Mouse (Mus musculus): Measurements from ENCODE around the gene Gpr68. TPM values are rescaled to one million over a fixed set of nuclear protein-coding genes. Genes with fewer than 3 reads are reported as not detected.
A peak's percentile ranks its signal among the peaks of the same experiment; 100 is the strongest.

Gene Gpr68
- under 1 TPM in 1 of 2 experiments, not detected in 1; 0.18 TPM for total RNA-seq (2021)
- long read RNA-seq, experiment 1, result 0 reads
- long read RNA-seq, experiment 2, result 0 reads

DNA sequence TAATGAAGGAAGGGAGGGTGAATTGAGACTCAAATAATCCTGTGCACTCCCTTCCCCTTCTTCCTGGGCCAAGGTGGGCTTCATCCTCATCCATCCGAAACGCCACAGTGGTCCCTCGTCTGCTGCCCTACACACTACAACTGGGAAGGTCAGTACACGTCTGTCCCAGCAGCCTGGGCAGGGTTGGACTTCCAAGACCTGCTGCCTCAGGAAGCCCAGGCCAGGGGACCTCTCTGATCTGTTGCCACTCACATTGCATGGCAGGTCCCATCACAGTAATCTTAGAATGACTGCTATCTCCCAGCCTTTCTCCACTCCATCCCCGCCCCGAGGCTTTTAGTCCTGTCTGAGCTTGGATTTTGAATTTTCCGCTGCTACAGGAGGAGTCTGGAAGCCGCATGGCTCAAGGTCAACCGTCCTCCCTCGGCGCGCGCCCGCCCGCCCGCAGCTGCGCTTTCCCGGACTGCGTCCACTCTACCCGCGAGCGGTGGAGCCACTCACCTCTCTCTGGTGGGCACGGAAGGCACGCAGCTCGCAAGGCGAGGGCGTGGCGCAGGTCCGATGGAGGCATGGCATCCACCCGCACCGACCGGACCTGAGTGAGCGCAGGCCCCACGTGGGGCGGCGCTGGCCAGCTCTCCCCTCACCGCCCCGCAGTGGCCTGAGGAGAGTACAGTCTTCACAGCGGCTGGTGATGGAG, at the start of gene Gpr68:
Gene Gpr68 (minus strand): TSS at position 601 of the 700 bp plus-strand sequence.
- intact Hi-C loops (cut with DNase I; ENCODE audit: low total_unique reads), result loop anchor here (5.0 kb wide), 1 partner anchor 40 kb away; no protein-coding TSS in a partner anchor
- DNase-seq, result peak; percentile 12

DNA sequence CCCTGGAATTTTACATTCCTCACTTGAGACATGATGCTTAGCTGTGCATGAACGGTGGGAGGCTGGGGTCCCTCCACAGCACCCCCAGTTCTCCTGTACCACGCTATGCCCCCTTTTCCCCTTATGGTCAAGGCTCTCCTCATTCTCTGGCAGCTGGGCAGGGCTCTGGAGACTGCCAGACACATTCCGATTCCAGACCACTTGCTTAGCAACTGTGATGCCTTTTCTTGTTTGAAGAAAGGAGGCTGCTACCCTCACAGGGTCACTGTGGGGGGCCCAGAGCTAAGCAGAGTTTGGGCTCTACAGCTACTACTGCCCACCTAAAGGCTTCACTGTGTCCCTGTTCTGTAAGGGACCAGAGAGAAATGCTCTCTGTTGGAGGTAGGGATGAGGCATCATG, 49.3 kb upstream of the Gpr68 start:
- no peak for DNase-seq
- intact Hi-C loops (cut with DNase I; ENCODE audit: low total_unique reads), result no loop called here

DNA sequence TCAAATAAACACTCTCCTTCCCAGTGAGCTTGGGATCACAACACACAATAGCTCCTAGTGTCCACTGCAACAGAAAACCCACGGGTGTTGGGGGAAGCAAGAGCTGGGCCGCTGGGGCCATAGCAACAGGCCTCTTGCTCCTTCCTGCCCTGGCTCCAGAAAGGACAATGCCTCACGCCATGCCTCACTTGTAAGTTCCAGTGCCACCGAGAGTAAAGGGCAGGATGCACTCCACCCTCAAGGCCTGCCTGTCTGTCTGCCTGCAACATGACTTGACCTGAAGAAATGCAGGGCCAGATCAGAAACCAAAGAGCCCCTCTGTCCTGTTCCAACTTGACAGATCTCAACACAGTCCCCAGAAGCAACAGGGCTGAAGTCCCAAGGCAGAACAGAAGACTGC, 48.8 kb upstream of the Gpr68 start:
- intact Hi-C loops (cut with DNase I; ENCODE audit: low total_unique reads), result no loop called here
- no peak for DNase-seq

DNA sequence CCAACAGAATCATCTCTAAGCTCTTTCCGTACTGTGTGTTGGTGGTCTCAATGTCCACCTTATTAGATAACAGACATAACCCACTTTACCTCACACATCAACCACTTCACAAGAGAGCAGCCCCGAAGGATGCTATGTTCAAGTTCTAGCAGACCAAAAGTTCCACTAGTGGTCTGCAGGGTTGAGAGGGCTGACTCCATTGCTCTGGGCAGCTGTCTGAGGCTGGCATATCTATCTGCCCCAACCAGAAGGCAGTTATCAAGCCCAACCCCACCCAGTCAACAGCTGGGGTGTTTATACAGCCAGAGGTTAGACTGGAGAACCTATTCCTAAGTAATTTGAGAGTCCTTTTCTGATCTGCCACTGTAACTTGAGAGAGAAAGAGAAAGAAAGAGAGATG, 48.0 kb upstream of the Gpr68 start:
- DNase-seq, result no peak
- intact Hi-C loops (cut with DNase I; ENCODE audit: low total_unique reads), result no loop called here

DNA sequence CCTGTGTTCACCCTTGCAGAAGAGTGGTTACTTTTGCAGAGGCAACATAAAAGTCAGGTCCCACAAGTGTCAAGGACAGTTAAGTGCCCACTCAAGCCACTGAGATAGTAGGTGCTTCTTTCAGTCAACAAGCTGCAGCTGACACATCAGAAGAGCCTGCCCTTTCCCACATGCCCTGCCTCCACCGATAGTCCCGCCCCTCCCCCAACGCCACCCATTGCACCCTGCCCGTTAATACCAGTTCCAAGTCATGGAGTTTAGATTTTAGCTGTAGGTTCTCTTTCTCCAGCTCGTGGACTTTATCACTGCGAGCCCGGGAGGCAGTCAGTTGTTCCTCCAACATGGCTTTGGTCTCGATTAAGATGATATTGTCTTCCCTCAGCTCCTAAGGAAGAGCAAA, 45.9 kb upstream of the Gpr68 start:
- DNase-seq, result no peak
- intact Hi-C loops (cut with DNase I; ENCODE audit: low total_unique reads), result loop anchor here (2.0 kb wide), 1 partner anchor 75 kb away; the partner anchor contains the start of gene Ccdc88c

DNA sequence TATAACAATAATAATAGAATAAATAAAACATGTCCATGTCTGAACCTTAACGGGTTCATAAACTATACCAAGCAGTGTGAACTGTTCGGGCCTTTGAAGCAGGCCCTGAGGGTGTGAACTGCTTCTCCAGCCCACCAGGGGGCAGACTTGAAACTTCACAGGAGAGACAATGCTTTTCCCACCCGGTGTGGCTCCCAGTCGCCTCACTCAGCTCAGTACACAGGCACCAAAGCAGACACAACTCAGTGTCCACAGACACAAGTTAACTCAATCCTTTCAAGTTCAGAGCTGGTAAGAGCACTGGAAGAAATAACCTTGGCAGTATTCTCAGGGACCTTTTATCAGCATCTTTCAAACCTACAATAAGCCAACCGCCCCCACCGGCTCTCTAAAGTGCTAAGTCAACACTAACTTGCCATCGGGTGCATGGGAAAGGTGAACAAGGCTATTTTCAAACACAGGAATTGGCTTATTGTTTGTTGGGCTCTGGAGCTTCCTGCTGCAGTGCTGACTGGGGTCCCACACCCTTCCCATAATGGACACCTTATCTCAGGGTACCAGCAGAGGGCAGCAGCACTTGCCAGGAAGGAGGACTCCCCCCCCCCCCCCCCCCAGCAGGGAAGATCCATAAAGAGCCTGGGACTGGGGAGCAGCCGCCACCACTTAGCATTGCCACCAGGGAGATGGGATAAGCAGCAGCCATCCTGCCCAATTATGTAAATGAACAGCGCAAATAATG, 44.4 kb upstream of the Gpr68 start:
- intact Hi-C loops (cut with DNase I; ENCODE audit: low total_unique reads), result loop anchor here (2.0 kb wide), 1 partner anchor 76 kb away; the partner anchor contains the start of gene Ccdc88c
- DNase-seq, result peak; percentile 78

DNA sequence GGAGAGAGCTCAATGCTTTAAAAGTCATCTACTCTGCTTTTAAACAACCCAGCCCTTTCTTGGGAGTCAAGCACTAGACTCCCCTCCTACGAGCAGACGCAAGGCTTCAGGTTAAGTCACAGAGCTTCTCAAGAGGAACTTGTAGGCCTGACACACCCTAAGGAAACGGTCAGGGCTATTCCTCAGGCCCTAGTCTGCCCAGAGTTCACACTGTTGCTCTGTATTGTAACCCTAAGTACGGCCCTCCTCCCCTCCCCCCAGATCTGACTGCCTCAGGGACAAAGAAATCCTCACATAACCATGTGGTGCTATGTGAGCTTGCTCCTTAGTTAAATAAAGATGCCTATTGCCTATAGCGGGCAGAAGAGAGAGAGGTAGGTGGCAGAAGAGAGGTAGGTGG, 41.1 kb upstream of the Gpr68 start:
- no peak for DNase-seq
- intact Hi-C loops (cut with DNase I; ENCODE audit: low total_unique reads), result no loop called here

DNA sequence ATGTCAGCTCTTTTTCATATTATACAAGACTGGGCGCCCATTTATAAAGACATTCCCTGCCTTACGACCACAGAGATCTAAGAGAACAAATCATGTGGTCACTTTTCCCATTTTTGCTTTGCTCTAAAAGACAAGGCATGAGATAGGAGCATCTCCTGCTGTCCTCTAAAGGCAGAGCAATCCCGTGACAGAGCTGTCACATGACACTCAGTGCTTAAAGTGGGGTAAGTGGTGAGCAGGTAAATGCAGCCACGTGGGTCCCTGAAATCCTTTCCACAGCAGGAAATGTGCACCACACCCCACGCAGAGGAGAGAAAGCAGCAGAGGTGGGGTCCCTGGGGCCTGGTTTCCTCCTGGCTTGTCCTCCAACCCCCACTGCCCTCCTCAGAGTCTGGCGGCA, 40.0 kb upstream of the Gpr68 start:
- DNase-seq, result no peak
- intact Hi-C loops (cut with DNase I; ENCODE audit: low total_unique reads), result no loop called here

DNA sequence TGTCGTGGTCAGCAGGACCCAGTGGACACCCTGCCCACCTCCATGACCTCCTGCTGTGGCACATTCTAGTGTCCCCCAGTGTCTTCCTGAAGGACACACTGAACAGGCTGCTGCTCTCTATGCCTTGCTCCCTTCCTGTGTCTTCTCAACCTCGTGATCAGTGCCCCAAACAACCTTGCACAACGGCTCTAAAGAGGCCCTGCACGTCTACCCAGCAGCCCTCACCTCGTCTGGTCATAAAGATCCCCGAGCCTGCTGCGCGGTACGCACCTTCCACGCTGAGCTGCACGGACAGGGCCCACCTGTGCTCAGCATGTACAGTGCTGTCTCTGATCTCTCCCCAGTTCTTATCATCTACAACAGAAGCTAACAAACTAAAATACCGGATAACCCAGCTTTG, 38.0 kb upstream of the Gpr68 start:
- no peak for DNase-seq
- intact Hi-C loops (cut with DNase I; ENCODE audit: low total_unique reads), result no loop called here

DNA sequence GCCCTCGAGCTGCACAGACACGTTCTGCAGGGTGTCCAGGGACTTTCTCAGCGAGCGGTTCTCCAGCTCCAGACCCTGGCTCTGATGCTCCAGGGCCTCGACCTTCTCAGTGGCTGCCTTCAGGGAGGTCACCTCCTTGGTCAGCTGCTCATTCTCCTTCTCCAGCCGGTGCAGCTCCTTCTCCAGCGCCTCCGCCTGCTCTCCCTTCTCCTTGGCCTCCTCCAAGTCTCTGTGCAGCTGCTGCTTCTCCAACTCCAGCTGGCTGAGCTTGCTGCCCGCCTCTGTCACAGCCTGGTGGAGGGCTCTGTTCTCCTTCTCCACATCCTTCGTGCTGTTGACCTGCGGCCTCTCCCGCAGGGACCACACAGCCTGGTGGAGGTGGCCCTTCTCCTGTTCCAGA, 37.5 kb upstream of the Gpr68 start:
- intact Hi-C loops (cut with DNase I; ENCODE audit: low total_unique reads), result no loop called here
- no peak for DNase-seq

DNA sequence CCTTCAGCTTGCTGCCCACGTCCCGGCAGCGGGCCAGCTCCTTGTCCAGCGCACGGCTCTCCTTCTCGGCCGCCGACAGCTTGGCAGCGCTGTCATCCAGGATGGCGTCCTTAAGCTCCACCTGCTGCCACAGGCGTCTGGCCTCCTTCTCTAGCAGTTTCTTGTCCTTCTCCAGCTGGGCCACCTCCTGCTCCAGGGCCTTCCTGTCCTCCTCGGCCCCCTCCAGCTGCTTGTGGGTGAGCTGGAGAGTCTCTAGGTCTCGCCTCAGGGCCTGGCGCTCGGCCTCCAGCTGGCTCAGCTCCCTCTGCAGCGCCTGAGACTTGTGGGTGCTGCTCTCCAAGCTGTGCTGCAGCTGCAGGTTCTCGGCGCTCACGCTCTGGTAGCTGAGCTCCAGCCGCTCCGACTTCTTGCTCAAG, 36.9 kb upstream of the Gpr68 start:
- intact Hi-C loops (cut with DNase I; ENCODE audit: low total_unique reads), result no loop called here
- DNase-seq, result peak; percentile 43

DNA sequence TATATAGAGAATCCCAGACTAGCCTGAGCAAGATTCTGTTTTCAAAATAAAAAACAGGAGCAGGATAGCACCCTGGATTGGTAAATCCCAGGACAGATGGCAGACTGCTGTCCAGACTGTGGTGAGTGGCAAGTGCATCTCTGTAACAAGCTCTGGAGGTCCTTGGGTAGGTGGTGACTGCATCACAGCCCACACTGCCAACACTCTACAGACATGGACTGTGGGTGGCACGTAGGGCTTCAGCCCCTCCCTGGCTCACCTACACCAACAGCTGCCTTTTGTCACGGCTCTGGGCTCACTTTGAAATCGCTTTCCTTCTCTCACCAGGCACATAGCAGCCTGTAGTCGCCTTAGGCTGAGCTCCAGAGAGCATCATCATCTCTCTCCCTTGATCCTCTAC, 35.1 kb upstream of the Gpr68 start:
- no peak for DNase-seq
- intact Hi-C loops (cut with DNase I; ENCODE audit: low total_unique reads), result no loop called here

DNA sequence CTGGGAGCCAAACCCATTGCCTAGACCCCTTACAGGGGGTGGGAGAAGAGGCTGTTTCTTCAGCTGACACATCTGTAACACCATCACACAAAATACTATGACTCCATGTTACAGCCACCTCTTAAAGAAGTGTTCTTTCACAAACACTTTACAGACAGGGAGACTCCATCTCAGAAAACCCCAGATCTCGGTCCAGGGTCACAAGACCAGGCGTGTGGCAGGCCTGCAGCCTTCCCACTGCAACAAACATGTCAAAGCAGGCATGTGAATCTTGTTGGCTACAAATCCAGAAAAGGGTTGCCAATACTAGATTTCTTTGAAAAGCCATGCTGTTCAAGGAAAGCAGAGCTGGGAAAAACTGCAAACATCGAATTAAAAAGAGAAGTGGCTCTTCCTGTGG, 33.4 kb upstream of the Gpr68 start:
- DNase-seq, result no peak
- intact Hi-C loops (cut with DNase I; ENCODE audit: low total_unique reads), result no loop called here

DNA sequence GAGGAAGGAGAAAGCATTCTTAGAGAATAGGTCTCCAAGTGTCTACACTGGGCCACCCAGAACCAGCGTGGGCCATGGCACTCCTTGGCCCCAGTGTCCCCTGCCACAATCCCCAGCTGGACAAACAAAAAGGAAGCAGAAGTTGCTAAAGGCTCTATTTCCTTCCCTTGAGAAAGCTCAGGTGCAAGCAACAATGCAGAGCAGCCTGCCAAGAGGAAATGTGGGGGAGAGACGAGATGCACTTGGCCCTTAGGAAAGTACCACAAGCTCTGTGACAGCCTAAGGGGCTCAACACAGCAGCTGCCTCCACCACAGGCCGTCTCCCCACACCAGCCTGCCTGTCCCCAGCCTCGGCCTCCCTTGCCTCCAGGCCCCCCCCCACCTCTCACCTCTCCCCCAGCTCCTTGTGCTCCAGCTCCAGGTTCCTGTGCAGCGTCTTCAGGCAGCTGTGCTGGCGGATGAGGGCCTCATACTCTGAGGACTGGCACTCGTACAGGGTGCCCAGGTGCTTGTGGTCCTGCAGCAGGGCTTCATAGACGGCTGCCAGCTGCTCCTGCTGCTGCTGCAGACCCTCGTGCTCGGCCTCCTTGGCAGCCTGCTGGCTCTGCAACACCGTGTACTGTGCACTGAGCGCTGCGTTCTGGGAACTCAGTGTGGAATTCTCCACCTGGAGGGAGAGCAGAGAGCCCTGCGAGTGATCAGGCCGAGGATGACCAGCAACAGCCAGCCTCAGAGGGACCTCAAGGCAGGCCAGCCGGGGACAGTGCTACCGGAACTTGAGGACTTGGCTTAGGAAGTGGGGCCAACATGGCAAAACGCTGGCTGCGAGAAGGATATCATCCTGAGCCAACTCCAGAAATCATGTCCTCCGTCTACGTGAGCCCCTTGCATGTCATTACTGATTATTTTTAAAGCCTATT, 29.7 kb upstream of the Gpr68 start:
- DNase-seq, result peak; percentile 25
- intact Hi-C loops (cut with DNase I; ENCODE audit: low total_unique reads), result loop anchor here (5.0 kb wide), 1 partner anchor 95 kb away; no protein-coding TSS in a partner anchor

DNA sequence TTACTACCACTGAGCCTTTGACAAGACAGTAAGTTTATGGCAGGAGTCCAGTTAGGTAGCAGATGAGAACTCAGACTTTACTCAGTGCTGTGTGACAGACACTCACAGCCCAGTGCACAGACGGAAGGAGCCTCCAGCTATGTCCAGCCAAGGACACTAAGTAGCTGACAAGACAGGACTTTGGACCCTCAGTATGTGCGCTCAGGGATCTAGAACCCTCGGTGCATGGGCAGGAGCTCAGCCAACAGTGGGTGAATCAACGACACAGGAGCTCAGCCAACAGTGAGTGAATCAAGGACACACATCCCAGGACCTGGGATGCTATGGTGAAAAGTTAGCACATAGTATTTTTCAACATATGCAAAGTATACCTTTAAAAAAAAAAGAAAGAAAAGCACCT, 28.7 kb upstream of the Gpr68 start:
- intact Hi-C loops (cut with DNase I; ENCODE audit: low total_unique reads), result loop anchor here (5.0 kb wide), 1 partner anchor 96 kb away; no protein-coding TSS in a partner anchor

DNA sequence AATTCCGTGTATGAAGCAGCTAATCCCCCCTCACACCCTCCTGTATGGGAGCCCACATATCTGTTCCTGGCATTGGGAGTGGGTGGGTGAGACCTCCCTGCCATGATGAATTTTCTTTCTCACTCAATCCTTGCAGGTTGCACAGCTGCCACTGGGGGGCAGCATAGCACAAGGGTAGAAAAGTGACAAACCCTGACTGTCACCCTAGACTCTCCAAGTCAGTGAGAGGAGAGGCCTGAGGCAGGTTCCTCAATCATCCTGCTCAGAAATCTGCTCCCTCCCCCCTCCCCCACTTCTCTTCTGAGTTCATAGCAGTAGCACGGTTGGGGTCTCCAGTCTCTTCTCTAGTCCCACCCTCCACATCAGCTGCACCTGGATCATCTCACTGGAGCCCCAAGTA, 28.1 kb upstream of the Gpr68 start:
- peak; percentile 69 for DNase-seq
- intact Hi-C loops (cut with DNase I; ENCODE audit: low total_unique reads), result loop anchor here (5.0 kb wide), 1 partner anchor 96 kb away; no protein-coding TSS in a partner anchor

More for the DNA sequence above, 28.7 kb upstream of the Gpr68 start:
- no peak for DNase-seq

DNA sequence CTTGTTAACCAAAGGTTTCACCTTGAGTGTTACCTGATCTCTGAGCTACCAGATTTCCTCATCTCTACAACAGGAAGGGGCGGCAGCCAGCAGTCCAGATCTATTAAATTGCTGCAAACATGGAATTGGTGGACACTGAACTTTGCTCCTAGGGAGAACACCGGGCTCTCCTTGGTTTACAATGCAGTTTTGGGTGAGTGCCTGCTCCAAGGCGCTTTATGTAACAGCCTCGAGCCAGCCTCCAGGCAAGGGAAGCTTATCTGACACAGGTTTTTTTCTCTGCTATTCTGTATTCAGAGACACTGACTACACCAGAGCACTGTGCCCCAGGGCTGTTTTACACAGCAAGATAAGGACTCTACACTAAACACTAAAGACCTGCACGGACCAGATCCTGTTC, 26.8 kb upstream of the Gpr68 start:
- no peak for DNase-seq
- intact Hi-C loops (cut with DNase I; ENCODE audit: low total_unique reads), result loop anchor here (5.0 kb wide), 1 partner anchor 98 kb away; no protein-coding TSS in a partner anchor

DNA sequence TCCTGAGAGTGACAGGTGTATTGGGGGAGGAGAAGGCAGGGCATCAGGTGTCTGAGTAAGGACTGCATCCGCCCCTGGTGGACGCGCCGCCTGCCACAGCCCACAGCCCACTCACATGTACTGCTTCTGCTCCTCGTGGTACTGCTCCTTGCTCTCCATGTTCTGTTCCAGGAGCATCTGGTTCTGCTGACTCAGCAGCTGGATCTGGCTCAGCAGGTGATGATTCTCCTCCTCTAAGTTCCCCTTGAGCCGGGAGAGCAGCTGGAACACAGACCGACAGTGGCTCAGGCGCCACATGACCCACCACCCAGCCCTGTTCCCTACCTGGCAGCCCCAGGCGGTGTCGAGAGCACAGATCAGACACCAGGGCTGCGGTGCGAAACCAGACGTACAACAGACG, 23.7 kb upstream of the Gpr68 start:
- intact Hi-C loops (cut with DNase I; ENCODE audit: low total_unique reads), result no loop called here
- DNase-seq, result no peak

DNA sequence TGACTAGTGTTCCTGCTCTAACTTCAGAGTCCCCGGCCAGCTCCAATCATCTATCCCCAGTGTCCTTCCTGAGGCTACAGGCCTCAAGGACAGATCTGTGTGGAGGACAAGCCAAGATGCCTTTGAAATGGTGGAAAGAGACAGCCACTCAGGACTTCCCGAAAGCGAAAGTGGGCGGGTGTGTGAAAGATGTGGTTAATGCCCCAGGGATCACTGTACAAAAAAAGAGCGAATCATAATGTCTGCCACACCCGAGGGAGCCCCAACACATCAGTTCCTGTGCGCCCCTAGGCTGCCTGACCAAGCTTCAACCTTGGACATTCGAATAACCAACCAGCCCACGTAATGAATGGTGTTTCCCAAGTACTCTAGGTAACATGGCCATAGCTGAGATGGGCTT, 20.3 kb upstream of the Gpr68 start:
- intact Hi-C loops (cut with DNase I; ENCODE audit: low total_unique reads), result no loop called here
- DNase-seq, result no peak

Data from gastrocnemius, postnatal 14 days (tissue).